Mouse (Mus musculus) heart, embryonic 15.5 days (tissue): ENCODE measurements at regions not wholly inside any gene's neighbourhood (a gene's known extent, or its start where the extent isn't known, plus 50 kb on each side); places are given as distances from the start of the nearest gene placed in this dataset.
"Not testable (repeated sequence)": the region's sequence is repeated elsewhere in the genome, so short reads cannot be mapped to it uniquely, and the experiment has no call there.

Experiments used
- ATAC-seq: fragments of 200-750 bp; cut with Nextera tagmentation; replicated peaks from 2 replicates; pipeline ENCODE4 v1.8.0; 2017; ENCODE audit warnings: low read depth, moderate TSS enrichment; ENCODE audit not compliant: insufficient number of reproducible peaks, insufficient read depth, low FRiP score
- H3K27ac ChIP-seq: fragments of 300-500 bp; sonication (generic); 2 replicates; pipeline ENCODE4 v1.5.1; 2015; ENCODE audit warnings: mild to moderate bottlenecking, inconsistent platforms
- H3K27me3 ChIP-seq: fragments of 300-500 bp; sonication (generic); 2 replicates; pipeline ENCODE4 v1.6.1; 2015; ENCODE audit warnings: inconsistent platforms
- H3K36me3 ChIP-seq: fragments of 300-500 bp; sonication (generic); 2 replicates; pipeline ENCODE4 v1.6.1; 2015; ENCODE audit warnings: mild to moderate bottlenecking, inconsistent platforms
- H3K4me1 ChIP-seq: fragments of 300-500 bp; sonication (generic); replicated peaks from 2 replicates; pipeline ENCODE4 v1.6.1; 2015; ENCODE audit warnings: inconsistent platforms
- H3K4me2 ChIP-seq: fragments of 300-500 bp; sonication (generic); 2 replicates; pipeline ENCODE4 v1.6.1; 2015; ENCODE audit warnings: inconsistent platforms, mild to moderate bottlenecking, moderate library complexity
- H3K4me3 ChIP-seq: fragments of 300-500 bp; sonication (generic); 2 replicates; pipeline ENCODE4 v1.5.1; 2015; ENCODE audit warnings: mild to moderate bottlenecking, inconsistent platforms
- H3K9ac ChIP-seq: fragments of 300-500 bp; sonication (generic); 2 replicates; pipeline ENCODE4 v1.6.1; 2015; ENCODE audit warnings: mild to moderate bottlenecking, inconsistent platforms
- H3K9me3 ChIP-seq: fragments of 300-500 bp; sonication (generic); replicated peaks from 2 replicates; pipeline ENCODE4 v1.6.1; 2016; ENCODE audit warnings: inconsistent platforms
- WGBS: fragments of 180-500 bp; shearing (Covaris S2); methylation state at CpG from one replicate; pipeline ENCODE4 v1.1.7; 2015; ENCODE audit warnings: mixed read lengths; 5-methylcytosine and 5-hydroxymethylcytosine counted together

DNA sequence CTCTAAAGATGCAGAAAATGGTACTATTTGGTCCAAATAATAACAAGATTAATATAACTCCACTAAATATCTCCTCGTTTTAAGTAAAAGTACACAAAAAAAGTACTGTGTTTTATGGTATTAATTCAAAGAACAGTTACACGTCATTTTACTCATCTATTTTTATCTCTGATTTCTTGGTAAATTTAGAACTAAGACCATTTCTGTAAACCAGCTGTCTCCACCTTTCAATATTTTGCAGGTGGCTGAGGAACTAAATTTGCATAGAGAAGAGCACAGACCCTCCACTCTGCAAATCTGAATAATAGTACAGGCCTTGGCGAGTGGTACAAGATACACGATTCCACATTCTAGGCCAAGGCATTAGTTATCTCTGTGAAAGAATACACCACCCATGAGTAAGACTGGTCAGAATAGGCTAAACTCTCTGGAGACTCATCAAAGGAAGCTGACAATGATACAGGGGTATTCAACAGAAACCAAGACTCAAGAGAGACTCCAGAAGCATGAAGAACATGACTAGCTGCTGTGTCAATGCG, 191.5 kb upstream of the Intu start:
- Histone ChIP-seq H3K9ac (no peak overlapping the region), H3K27me3 (no peaks in the 10 kb centered on the region), H3K36me3 (no peaks in the 10 kb centered on the region), H3K4me1 (no peaks in the 10 kb centered on the region), H3K27ac (no peak overlapping the region), H3K4me2 (no peak overlapping the region), H3K9me3 (no peaks in the 10 kb centered on the region), H3K4me3 (no peak overlapping the region)
- ATAC-seq, result no peak
- WGBS, result 77% methylated on average over 5 of the region's 5 CpGs

DNA sequence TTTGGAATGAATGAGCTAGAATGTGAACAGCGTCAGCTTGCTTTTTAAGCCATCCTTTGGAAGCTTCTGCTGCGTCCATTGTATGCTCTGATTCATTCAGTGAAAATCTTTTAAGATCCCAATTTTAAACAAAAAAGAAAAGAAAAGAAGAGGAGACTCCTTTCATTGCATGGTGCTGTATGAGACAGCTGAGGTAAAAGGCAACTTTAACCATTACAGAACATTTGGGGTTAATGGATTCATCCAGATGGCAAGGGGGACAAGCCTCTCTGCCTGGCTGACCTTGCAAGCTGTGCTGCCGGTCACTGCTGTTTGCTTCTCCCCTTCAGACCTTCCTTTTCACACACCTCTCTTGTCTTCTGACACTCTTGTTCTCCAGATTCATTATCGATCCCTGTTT, 176.0 kb upstream of the Intu start:
- Histone ChIP-seq H3K9ac (no peak overlapping the region), H3K36me3 (no peaks in the 10 kb centered on the region), H3K4me2 (no peak overlapping the region), H3K27ac (no peak overlapping the region), H3K4me1 (no peaks in the 10 kb centered on the region), H3K27me3 (no peaks in the 10 kb centered on the region), H3K9me3 (no peaks in the 10 kb centered on the region), H3K4me3 (no peak overlapping the region)
- WGBS, result 73% methylated on average over 4 of the region's 4 CpGs
- no peak for ATAC-seq

DNA sequence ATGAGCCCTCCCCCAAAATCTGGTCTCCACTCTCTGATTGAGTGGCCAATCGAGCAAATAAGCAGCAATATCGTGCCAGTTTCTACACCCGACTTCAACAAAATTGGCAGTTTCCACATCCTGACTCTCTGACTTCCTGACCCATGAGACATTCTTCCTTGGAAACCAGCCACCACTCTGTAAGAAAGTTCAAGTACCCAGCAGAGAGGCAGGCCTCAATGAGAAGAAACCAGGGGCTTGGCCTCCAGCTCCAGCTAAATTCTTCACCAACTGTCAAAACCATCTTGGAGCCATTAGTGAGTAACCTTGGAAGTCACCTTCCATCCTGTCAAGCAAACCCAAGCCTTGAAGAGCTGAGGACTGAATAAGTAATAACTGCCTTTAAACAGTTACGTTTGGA, 162.7 kb upstream of the Intu start:
- Histone ChIP-seq H3K4me3 (no peak overlapping the region), H3K4me2 (no peak overlapping the region), H3K27ac (no peak overlapping the region), H3K9me3 (no peaks in the 10 kb centered on the region), H3K4me1 (no peaks in the 10 kb centered on the region), H3K9ac (no peak overlapping the region), H3K36me3 (no peaks in the 10 kb centered on the region), H3K27me3 (no peaks in the 10 kb centered on the region)
- WGBS, result 66% methylated on average over 4 of the region's 4 CpGs
- ATAC-seq, result no peak

DNA sequence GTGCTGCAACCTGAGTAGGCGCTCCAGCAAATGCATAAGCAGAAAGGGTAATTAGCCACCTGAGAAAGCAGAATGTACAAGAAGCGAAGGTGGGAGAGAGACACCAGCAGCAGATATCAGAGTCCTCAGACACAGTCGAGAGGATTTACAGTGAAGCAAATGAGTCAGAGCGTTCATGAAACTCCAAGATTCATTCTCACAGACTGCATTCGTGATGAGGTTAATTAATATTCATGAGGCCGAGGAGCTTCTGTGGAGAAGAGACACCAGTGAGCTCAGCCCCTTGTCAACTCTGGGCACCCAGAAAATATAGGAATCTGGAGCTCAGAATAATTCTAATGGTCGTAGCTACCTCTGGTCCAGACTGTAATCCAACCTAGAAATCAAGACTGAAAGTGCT, 159.7 kb upstream of the Intu start:
- no peak overlapping the region for H3K27ac ChIP-seq
- H3K9me3 ChIP-seq, result no peaks in the 10 kb centered on the region
- no peaks in the 10 kb centered on the region for H3K36me3 ChIP-seq
- no peak overlapping the region for H3K4me3 ChIP-seq
- H3K9ac ChIP-seq, result no peak overlapping the region
- no peak overlapping the region for H3K4me2 ChIP-seq
- H3K4me1 ChIP-seq, result no peaks in the 10 kb centered on the region
- WGBS, result 58% methylated on average over 7 of the region's 7 CpGs
- no peak for ATAC-seq
- H3K27me3 ChIP-seq, result no peaks in the 10 kb centered on the region

GRCm38 (mm10) chr3:40376220-40376619, 154.9 kb upstream of the Intu start:
- not testable (repeated sequence) for H3K9ac ChIP-seq, ATAC-seq, H3K27me3 ChIP-seq, H3K9me3 ChIP-seq, H3K36me3 ChIP-seq, H3K4me2 ChIP-seq, H3K27ac ChIP-seq, H3K4me3 ChIP-seq, H3K4me1 ChIP-seq

GRCm38 (mm10) chr3:40377416-40377815, 153.7 kb upstream of the Intu start:
- H3K4me2 ChIP-seq, result no peak overlapping the region
- ATAC-seq, result no peak
- H3K4me1 ChIP-seq, result no peaks in the 10 kb centered on the region
- 71% methylated on average over 7 of the region's 7 CpGs for WGBS
- H3K9me3 ChIP-seq, result no peaks in the 10 kb centered on the region
- H3K9ac ChIP-seq, result no peak overlapping the region
- H3K27me3 ChIP-seq, result no peaks in the 10 kb centered on the region
- H3K4me3 ChIP-seq, result no peak overlapping the region
- H3K27ac ChIP-seq, result no peak overlapping the region
- no peaks in the 10 kb centered on the region for H3K36me3 ChIP-seq

GRCm38 (mm10) chr3:40379063-40379462, 152.0 kb upstream of the Intu start:
- no peaks in the 10 kb centered on the region for H3K27me3 ChIP-seq
- H3K4me2 ChIP-seq, result no peak overlapping the region
- no peak for ATAC-seq
- no peak overlapping the region for H3K9ac ChIP-seq
- H3K4me3 ChIP-seq, result no peak overlapping the region
- WGBS, result 79% methylated on average over 2 of the region's 2 CpGs
- no peak overlapping the region for H3K27ac ChIP-seq
- no peaks in the 10 kb centered on the region for H3K4me1 ChIP-seq
- H3K36me3 ChIP-seq, result no peaks in the 10 kb centered on the region
- no peaks in the 10 kb centered on the region for H3K9me3 ChIP-seq

DNA sequence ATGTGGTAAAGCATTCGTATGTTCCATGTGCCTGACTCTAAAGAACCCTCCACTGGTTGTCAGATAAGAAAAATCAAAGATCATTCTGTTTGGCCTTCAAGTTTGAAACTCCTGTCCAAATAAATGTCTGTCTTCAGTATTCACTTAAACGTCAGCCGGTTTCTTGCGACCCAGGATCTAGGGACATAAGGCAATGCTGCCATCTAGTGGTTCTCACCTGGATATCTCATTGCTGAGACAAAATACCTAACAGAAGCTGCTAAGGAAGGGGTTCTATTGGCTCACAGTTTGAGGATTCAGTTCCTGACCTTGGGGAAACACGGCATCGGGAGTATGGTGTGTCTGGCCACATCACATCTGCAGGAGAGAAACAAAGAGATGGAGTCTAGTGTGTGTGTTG, 139.5 kb upstream of the Intu start:
- H3K4me3 ChIP-seq, result no peak overlapping the region
- no peaks in the 10 kb centered on the region for H3K27me3 ChIP-seq
- no peak overlapping the region for H3K4me2 ChIP-seq
- 46% methylated on average over 6 of the region's 6 CpGs for WGBS
- H3K9ac ChIP-seq, result no peak overlapping the region
- no peaks in the 10 kb centered on the region for H3K9me3 ChIP-seq
- no peaks in the 10 kb centered on the region for H3K4me1 ChIP-seq
- no peaks in the 10 kb centered on the region for H3K36me3 ChIP-seq
- ATAC-seq, result no peak
- H3K27ac ChIP-seq, result no peak overlapping the region

DNA sequence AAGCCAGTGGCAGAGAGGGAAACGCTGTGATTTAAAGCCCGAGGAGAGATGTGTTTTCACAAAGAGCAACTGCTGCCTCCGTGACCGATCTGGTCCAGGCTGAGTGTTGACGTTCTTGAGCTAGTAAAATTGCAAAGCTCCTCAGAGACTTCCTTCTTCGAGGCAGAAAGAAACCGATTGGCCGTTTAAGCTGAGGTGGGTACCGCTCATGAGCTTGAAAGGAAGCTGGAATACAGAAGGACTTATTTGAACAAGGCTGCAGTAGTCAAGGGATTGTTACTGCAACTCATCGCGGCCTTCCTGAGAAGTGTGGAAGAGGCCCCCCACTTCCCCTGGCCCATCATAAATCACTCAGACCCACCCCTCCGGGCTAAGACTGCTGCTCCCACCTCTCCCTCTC, 132.9 kb upstream of the Intu start:
- Histone ChIP-seq H3K27me3 (no peaks in the 10 kb centered on the region), H3K27ac (no peak overlapping the region), H3K4me2 (no peak overlapping the region), H3K9ac (no peak overlapping the region), H3K4me3 (no peak overlapping the region), H3K9me3 (no peaks in the 10 kb centered on the region), H3K4me1 (no peaks in the 10 kb centered on the region), H3K36me3 (no peaks in the 10 kb centered on the region)
- WGBS, result 72% methylated on average over 12 of the region's 12 CpGs
- no peak for ATAC-seq

DNA sequence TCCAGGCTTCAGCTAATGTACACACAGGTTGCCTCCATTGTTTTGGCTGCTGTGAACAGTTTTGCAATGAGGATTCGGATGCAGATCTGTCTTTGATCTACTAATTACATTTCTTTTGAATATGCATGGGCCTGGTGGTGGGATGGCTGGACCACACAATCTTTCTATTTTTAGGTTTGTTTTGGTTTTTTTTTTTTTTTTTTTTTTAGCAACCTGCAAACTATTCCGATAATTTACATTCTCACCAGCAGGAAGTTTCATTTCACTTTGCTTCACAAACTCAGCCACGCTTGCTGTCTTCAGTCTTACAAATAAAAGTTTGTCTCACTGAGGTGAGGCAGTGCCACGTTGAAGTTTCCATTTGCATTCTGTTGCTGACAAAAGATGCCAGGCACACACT, 127.7 kb upstream of the Intu start:
- WGBS, result 83% methylated on average over 4 of the region's 4 CpGs
- no peaks in the 10 kb centered on the region for H3K4me1 ChIP-seq

GRCm38 (mm10) chr3:40405095-40405948, 125.8 kb upstream of the Intu start:
- no peak for ATAC-seq

More for the DNA sequence above, 127.7 kb upstream of the Intu start:
- H3K9me3 ChIP-seq, result no peaks in the 10 kb centered on the region
- H3K9ac ChIP-seq, result no peak overlapping the region
- H3K4me3 ChIP-seq, result no peak overlapping the region
- no peak overlapping the region for H3K27ac ChIP-seq
- H3K36me3 ChIP-seq, result no peaks in the 10 kb centered on the region
- ATAC-seq, result no peak
- H3K27me3 ChIP-seq, result no peaks in the 10 kb centered on the region
- H3K4me2 ChIP-seq, result no peak overlapping the region

GRCm38 (mm10) chr3:40405949-40406236, 125.2 kb upstream of the Intu start:
- Histone ChIP-seq H3K9me3 (no peaks in the 10 kb centered on the region), H3K9ac (no peak overlapping the region), H3K4me2 (no peak overlapping the region), H3K27me3 (no peaks in the 10 kb centered on the region), H3K36me3 (no peaks in the 10 kb centered on the region), H3K27ac (no peak overlapping the region), H3K4me1 (no peaks in the 10 kb centered on the region), H3K4me3 (no peak overlapping the region)
- ATAC-seq, result no peak
- 85% methylated on average over 2 of the region's 2 CpGs for WGBS

More at GRCm38 (mm10) chr3:40405095-40405948, 125.8 kb upstream of the Intu start:
- 74% methylated on average over 18 of the region's 18 CpGs for WGBS
- Histone ChIP-seq H3K4me2 (no peak overlapping the region), H3K27me3 (no peaks in the 10 kb centered on the region), H3K27ac (no peak overlapping the region), H3K9ac (no peak overlapping the region), H3K4me1 (no peaks in the 10 kb centered on the region), H3K36me3 (no peaks in the 10 kb centered on the region), H3K4me3 (no peak overlapping the region), H3K9me3 (no peaks in the 10 kb centered on the region)
